Mouse (Mus musculus): ENCODE measurements around the gene Uox.
A peak's percentile ranks its signal among the peaks of the same experiment; 100 is the strongest.

The Uox gene

GRCm38 (mm10) chr3:146570148-146570782 is at the start of gene Uox:
TSS of gene Uox (plus strand) at chr3:146570426.
- no peak for DNase-seq (ENCODE audit: low read depth)

- peak; percentile 73 for DNase-seq (ENCODE audit: low read depth)
These were observed 49.2 kb upstream of the Uox start, which contains the start of gene Rpf1 for GRCm38 (mm10) chr3:146520798-146521651. TSS of gene Rpf1 (minus strand) at chr3:146521429.

GRCm38 (mm10) chr3:146521652-146522020 is 48.6 kb upstream of the Uox start:
- DNase-seq (ENCODE audit: low read depth), result no peak

DNA sequence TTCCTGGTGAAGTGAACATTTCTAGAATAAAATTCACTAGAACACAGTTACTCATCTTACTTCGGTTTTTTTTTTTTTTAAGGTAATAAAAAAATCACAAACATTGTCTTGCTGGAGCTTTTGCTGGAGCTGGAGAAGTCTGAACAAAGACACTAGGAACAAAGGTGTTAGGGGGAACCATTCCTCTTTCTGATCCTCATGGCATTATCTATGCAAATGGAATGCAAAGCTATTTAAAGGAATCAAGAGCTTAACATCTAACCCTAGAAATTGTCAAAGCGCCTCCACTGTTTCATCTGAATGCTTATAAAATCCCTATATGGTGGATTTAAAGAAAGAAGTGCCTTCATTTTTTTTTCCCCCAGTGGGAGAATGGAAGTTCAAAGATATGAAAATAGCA is 41.9 kb upstream of the Uox start:
- no peak for DNase-seq (ENCODE audit: low read depth)

DNA sequence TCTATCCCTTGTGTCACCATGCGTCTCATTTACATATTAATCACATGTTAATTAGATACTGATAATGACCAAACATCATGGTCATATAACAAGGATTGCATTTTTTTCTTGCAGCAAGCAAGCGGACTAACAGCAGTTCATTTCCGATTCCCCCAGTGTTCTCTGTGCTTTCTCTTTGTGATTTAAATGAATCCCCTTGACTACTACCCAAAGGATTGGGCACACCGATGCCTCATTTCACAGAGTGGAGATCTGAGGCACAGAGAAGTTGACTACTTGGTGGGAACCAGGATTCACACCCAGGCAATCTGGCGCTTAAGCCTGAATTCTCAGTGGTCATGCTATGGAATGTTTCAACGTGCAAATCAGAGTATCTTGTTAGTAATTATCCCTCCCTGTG is 35.2 kb upstream of the Uox start:
- DNase-seq (ENCODE audit: low read depth), result no peak

GRCm38 (mm10) chr3:146540521-146541273 is 29.5 kb upstream of the Uox start:
- DNase-seq (ENCODE audit: low read depth), result peak; percentile 25

GRCm38 (mm10) chr3:146543632-146544031 is 26.6 kb upstream of the Uox start:
- no peak for DNase-seq (ENCODE audit: low read depth)

- peak; percentile 78 for DNase-seq (ENCODE audit: low read depth)
These were observed 15.4 kb upstream of the Uox start for GRCm38 (mm10) chr3:146554816-146555215.

DNA sequence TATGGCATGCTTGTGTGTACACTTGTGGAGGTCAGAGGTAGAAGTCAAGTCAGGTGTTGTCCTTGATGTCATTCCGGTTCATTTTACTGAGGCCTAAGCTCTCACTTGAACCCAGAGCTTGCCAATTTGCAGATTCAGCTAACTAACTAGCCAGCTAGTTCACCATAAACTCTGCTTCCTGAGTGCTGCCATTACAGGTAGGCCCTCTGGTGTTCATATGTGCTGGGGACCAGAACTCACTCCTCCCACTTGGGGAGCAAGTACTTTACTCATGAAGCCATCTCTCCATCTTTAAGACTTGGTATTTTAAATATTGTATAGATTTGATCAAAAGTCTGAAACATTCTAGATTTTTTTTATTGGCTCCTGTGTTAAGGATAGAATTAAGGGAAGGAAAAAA is 13.7 kb upstream of the Uox start:
- no peak for DNase-seq (ENCODE audit: low read depth)

- no peak for DNase-seq (ENCODE audit: low read depth)
These were observed 12.7 kb upstream of the Uox start for GRCm38 (mm10) chr3:146557507-146557906.

DNA sequence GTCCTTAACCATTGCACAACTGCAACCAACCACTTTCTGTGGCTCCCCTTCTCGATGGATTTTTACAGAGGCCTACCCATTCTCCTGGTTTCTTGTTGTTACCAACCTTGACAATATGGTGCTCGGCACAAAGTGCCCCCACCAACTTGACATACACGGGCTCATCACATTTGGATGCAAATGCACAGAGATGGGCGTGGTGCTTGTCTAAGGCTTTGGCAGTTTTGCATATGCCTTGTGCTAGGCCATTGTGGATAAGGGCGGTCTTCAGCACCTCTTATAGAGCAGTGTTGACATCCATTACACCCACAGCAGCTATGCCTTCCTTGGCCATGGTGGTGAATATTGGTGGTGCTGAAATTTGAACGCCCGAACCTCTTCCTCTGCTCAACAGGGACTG is 7.3 kb upstream of the Uox start:
- no peak for DNase-seq (ENCODE audit: low read depth)

- peak; percentile 76 for DNase-seq (ENCODE audit: low read depth)
These were observed 5.8 kb upstream of the Uox start for GRCm38 (mm10) chr3:146564268-146565064.

DNA sequence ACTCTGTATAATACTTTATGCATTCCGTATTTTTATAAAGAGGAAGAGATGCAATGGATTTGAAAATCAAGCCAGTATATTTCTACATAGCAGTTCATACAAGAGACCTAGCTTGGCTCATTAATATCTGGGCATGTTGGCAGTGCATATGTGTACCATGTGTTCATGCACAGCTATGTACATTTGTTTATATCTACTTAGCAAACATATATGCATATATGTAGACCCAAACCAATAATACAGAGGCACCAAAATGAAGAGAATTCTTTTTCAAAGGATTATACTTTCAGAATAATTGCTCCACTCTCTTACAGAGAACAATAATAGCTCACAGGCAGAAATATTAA is 5.2 kb upstream of the Uox start:
- DNase-seq (ENCODE audit: low read depth), result no peak

GRCm38 (mm10) chr3:146567366-146567765 is 2.9 kb upstream of the Uox start:
- no peak for DNase-seq (ENCODE audit: low read depth)

DNA sequence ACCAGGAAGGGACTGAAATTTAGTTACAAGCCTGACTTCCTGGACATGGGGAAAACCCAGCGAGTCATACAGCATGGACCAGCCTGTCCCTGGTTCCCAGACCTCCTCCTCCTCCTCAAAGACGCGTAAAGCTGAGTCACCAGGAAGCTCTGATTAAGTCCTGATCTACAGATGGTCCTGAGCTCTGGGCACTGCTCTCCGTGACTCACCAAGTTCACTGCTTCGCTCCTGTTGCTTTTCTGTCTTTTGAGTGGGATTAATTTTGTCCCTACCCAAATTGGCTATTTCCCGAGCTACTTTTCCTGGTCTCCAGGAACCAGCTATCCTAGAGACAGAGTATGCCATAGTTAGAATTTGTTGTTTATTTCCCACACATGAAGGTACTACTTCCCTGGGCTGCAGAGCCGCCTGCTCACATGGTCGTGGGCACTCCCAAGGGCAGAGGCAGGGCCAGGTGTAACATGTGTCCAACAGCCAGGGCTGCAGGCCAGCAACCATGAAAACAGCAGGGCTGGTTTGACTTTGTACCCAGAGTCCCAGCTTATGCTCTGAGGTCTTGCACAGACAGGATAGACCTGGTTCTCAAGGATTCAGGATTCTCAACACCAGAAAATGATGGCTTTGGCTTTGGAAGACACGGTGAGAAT is 2.2 kb upstream of the Uox start:
- peak; percentile 79 for DNase-seq (ENCODE audit: low read depth)

- no peak for DNase-seq (ENCODE audit: low read depth)
These were observed 632 bp upstream of the Uox start for GRCm38 (mm10) chr3:146569594-146569993.

GRCm38 (mm10) chr3:146570939-146571338 is 713 bp downstream of the Uox start:
- DNase-seq (ENCODE audit: low read depth), result no peak

DNA sequence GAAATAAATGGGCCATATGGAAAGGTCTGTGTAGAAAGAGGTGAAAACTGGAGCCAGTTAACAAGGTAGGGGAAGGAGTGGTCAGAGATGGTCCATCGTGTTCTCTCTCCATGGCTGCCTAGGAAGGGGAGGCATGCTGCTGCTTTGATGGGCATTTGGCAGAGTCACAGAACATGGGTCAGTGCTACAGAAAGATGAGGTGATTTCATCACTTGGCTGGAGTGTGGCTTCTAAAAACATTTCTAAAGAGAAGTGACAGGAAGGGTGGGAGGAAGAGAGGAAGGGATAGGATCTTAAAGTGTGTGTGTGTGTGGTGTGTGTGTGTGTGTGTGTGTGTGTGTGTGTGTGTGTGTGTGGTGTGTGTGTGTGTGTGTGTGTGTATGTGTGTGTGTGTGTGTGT is 1.1 kb downstream of the Uox start:
- DNase-seq (ENCODE audit: low read depth), result no peak

DNA sequence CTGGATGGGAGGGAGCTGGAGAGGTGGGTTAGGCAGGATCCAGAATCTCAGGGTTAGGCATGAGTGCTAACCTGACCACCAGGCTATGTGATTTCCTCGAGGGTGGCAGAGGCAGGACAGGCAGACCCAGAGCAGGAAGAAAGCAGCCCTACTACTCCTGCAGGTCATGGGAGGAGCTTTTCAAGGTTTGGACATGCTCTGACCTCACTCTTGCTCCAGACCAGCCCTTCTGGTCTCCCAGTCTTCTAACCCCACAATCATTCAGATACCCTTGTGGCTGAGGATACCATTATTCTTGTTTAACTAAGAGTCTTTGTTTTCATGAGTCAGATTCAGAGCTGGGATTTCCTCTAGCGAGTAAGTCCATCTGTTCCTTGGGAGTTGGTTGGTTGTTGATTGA is 7.4 kb downstream of the Uox start:
- no peak for DNase-seq (ENCODE audit: low read depth)

GRCm38 (mm10) chr3:146580039-146580729 is 10.0 kb downstream of the Uox start:
- DNase-seq (ENCODE audit: low read depth), result no peak

DNA sequence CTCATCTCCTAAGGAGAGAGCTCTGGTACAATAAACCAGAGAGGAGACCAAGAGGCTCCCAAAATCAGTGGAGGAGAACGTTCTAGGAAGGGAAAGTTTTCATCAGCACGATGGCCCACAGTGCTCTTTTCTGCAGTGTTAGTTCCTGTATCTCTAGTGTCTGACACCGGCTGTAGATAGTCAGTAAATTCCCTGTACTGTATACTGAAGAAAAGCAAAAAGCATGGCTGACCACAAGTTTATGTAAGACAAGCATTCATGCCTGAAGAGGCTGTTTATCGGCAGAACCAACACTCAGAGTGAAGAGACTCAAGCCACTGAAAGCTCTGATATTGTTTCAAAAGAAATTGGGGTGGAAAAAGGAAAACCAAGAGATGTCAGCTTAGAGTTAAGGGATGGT is 13.3 kb downstream of the Uox start:
- DNase-seq (ENCODE audit: low read depth), result no peak

All from fibroblast of lung, adult 2 months (primary cell).